Mouse (Mus musculus) MEL (cell line): ENCODE measurements around the gene Pcbp4. TPM values are rescaled to one million over a fixed set of nuclear protein-coding genes. Genes with fewer than 3 reads are reported as not detected.
A peak's percentile ranks its signal among the peaks of the same experiment; 100 is the strongest.

Experiments used
- DNase-seq: peaks from one replicate; pipeline ENCODE4 v3.0.0; 2011; ENCODE audit warnings: low read depth, low spot score
- H3K27ac ChIP-seq: 2 replicates; pipeline ENCODE4 v1.5.1; 2012; ENCODE audit warnings: low read depth, mild to moderate bottlenecking, control low read depth, low read length, moderate library complexity; ENCODE audit not compliant: control insufficient read depth
- H3K27me3 ChIP-seq, 2 experiments: fragments of 150-350 bp in 1 of 2; sonication (generic) in 1 of 2; 2 replicates each; pipeline ENCODE4 v1.6.1; 2012; ENCODE audit warnings: low read length in 2 of 2, mild to moderate bottlenecking in 2 of 2, improper control_type of control experiment in 1 of 2, moderate library complexity in 1 of 2; ENCODE audit not compliant: insufficient read depth in 2 of 2, control insufficient read depth in 1 of 2
- H3K36me3 ChIP-seq, 2 experiments: 2 replicates each; pipeline ENCODE4 v1.6.1; 2012 to 2014; ENCODE audit warnings: low read length in 2 of 2, improper control_type of control experiment in 1 of 2, inconsistent platforms in 1 of 2, mild to moderate bottlenecking in 1 of 2; ENCODE audit not compliant: insufficient read depth in 2 of 2, control insufficient read depth in 1 of 2
- H3K4me1 ChIP-seq, 2 experiments: fragments of 150-350 bp in 1 of 2; sonication (generic) in 1 of 2; 2 replicates each; pipeline ENCODE4 v1.6.1; 2012; ENCODE audit warnings: low read length in 2 of 2, improper control_type of control experiment in 1 of 2, mild to moderate bottlenecking in 1 of 2; ENCODE audit not compliant: insufficient read depth in 2 of 2, control insufficient read depth in 1 of 2
- H3K4me3 ChIP-seq, 2 experiments: fragments of 150-350 bp in 1 of 2; sonication (generic) in 1 of 2; 2 replicates each; pipeline ENCODE4 v1.5.1; 2012; ENCODE audit warnings: low read depth in 2 of 2, low read length in 2 of 2, mild to moderate bottlenecking in 2 of 2, moderate library complexity in 2 of 2, control low read depth in 1 of 2, improper control_type of control experiment in 1 of 2; ENCODE audit not compliant: control insufficient read depth in 1 of 2, insufficient read depth in 1 of 2
- H3K79me2 ChIP-seq: 2 replicates; pipeline ENCODE4 v1.6.1; 2012; ENCODE audit warnings: mild to moderate bottlenecking, low read length, moderate library complexity; ENCODE audit not compliant: control insufficient read depth, poor library complexity, insufficient read depth
- H3K9ac ChIP-seq: 2 replicates; pipeline ENCODE4 v1.6.1; 2012; ENCODE audit warnings: low read depth, mild to moderate bottlenecking, control low read depth, low read length, moderate library complexity; ENCODE audit not compliant: control insufficient read depth, poor library complexity, severe bottlenecking
- H3K9me3 ChIP-seq: fragments of 150-350 bp; sonication (generic); replicated peaks from 2 replicates; pipeline ENCODE4 v1.6.1; 2012; ENCODE audit warnings: mild to moderate bottlenecking, low read length, improper control_type of control experiment, moderate library complexity; ENCODE audit not compliant: insufficient read depth
- BHLHE40 ChIP-seq: IDR thresholded peaks from 2 replicates; pipeline ENCODE4 v1.6.1; 2012; ENCODE audit warnings: low read depth, mild to moderate bottlenecking, inconsistent platforms, low read length, improper control_type of control experiment, borderline replicate concordance
- CHD1 ChIP-seq: IDR thresholded peaks from 2 replicates; pipeline ENCODE4 v1.6.1; 2012; ENCODE audit warnings: low read depth, mild to moderate bottlenecking, inconsistent platforms, low read length, improper control_type of control experiment
- CTCF ChIP-seq, 3 experiments: IDR thresholded peaks in 2 of 3; conservative IDR thresholded peaks in 1 of 3; 2 replicates each; pipeline ENCODE4 v1.5.1; 2011 to 2012; ENCODE audit warnings: low read length in 3 of 3, low read depth in 2 of 3, mild to moderate bottlenecking in 2 of 3, improper control_type of control experiment in 1 of 3, inconsistent platforms in 1 of 3, mixed read lengths in 1 of 3, moderate library complexity in 1 of 3; ENCODE audit not compliant: control insufficient read depth in 1 of 3, insufficient read depth in 1 of 3, poor library complexity in 1 of 3, severe bottlenecking in 1 of 3
- E2F4 ChIP-seq: IDR thresholded peaks from 2 replicates; pipeline ENCODE4 v1.6.1; 2011; ENCODE audit warnings: low read depth, low read length, improper control_type of control experiment, borderline replicate concordance
- ELF1 ChIP-seq: IDR thresholded peaks from 2 replicates; pipeline ENCODE4 v1.6.1; 2014; ENCODE audit warnings: low read depth, mild to moderate bottlenecking, inconsistent platforms, low read length, improper control_type of control experiment, moderate library complexity
- EP300 ChIP-seq, 2 experiments: IDR thresholded peaks; 2 replicates each; pipeline ENCODE4 v1.6.1; 2011; ENCODE audit warnings: improper control_type of control experiment in 2 of 2, low read length in 2 of 2, low read depth in 1 of 2, mild to moderate bottlenecking in 1 of 2
- ETS1 ChIP-seq: IDR thresholded peaks from 2 replicates; pipeline ENCODE4 v1.6.1; 2012; ENCODE audit warnings: low read depth, mild to moderate bottlenecking, inconsistent platforms, low read length, improper control_type of control experiment, moderate library complexity
- GATA1 ChIP-seq: IDR thresholded peaks from 2 replicates; pipeline ENCODE4 v1.6.1; 2011; ENCODE audit warnings: low read depth, low read length, improper control_type of control experiment
- HCFC1 ChIP-seq: IDR thresholded peaks from 2 replicates; pipeline ENCODE4 v1.6.1; 2012; ENCODE audit warnings: low read depth, mild to moderate bottlenecking, inconsistent platforms, low read length, improper control_type of control experiment, moderate library complexity
- KAT2A ChIP-seq: conservative IDR thresholded peaks from 2 replicates; pipeline ENCODE4 v1.6.1; 2012; ENCODE audit warnings: low read depth, low read length, improper control_type of control experiment, inconsistent platforms
- MAFK ChIP-seq: IDR thresholded peaks from 2 replicates; pipeline ENCODE4 v1.6.1; 2011; ENCODE audit warnings: low read depth, mild to moderate bottlenecking, low read length, improper control_type of control experiment, borderline replicate concordance
- MAX ChIP-seq: IDR thresholded peaks from 2 replicates; pipeline ENCODE4 v1.6.1; 2011; ENCODE audit warnings: low read length, improper control_type of control experiment
- MAZ ChIP-seq: IDR thresholded peaks from 2 replicates; pipeline ENCODE4 v1.6.1; 2012; ENCODE audit warnings: low read depth, mild to moderate bottlenecking, inconsistent platforms, low read length, improper control_type of control experiment
- MEF2A ChIP-seq: IDR thresholded peaks from 2 replicates; pipeline ENCODE4 v1.6.1; 2014; ENCODE audit warnings: low read depth, mild to moderate bottlenecking, inconsistent platforms, low read length, improper control_type of control experiment; ENCODE audit not compliant: poor library complexity, insufficient replicate concordance, severe bottlenecking; ENCODE audit errors: extremely low read depth
- MXI1 ChIP-seq: IDR thresholded peaks from 2 replicates; pipeline ENCODE4 v1.6.1; 2011; ENCODE audit warnings: mild to moderate bottlenecking, low read depth, low read length, improper control_type of control experiment
- MYB ChIP-seq: IDR thresholded peaks from 2 replicates; pipeline ENCODE4 v1.6.1; 2011; ENCODE audit warnings: mild to moderate bottlenecking, low read depth, low read length, improper control_type of control experiment
- MYC ChIP-seq: IDR thresholded peaks from 2 replicates; pipeline ENCODE4 v1.6.1; 2011; ENCODE audit warnings: low read depth, mild to moderate bottlenecking, low read length, improper control_type of control experiment, moderate library complexity
- NELFE ChIP-seq: IDR thresholded peaks from 2 replicates; pipeline ENCODE4 v1.6.1; 2011; ENCODE audit warnings: low read depth, low read length, improper control_type of control experiment
- NRF1 ChIP-seq: IDR thresholded peaks from 2 replicates; pipeline ENCODE4 v1.6.1; 2014; ENCODE audit warnings: low read depth, mild to moderate bottlenecking, inconsistent platforms, low read length, improper control_type of control experiment, moderate library complexity; ENCODE audit not compliant: poor library complexity, insufficient read depth, severe bottlenecking
- POLR2A ChIP-seq, 2 experiments: IDR thresholded peaks; 2 replicates each; pipeline ENCODE4 v1.6.1; 2011 to 2012; ENCODE audit warnings: low read length in 2 of 2, mild to moderate bottlenecking in 2 of 2, control low read depth in 1 of 2, improper control_type of control experiment in 1 of 2, low read depth in 1 of 2, moderate library complexity in 1 of 2; ENCODE audit not compliant: control insufficient read depth in 1 of 2, insufficient read depth in 1 of 2, poor library complexity in 1 of 2
- POLR2AphosphoS2 ChIP-seq: IDR thresholded peaks from 2 replicates; pipeline ENCODE4 v1.6.1; 2011; ENCODE audit warnings: low read length, improper control_type of control experiment
- POLR2AphosphoS5 ChIP-seq: IDR thresholded peaks from 2 replicates; pipeline ENCODE4 v1.6.1; 2012; ENCODE audit warnings: low read depth, borderline replicate concordance, mild to moderate bottlenecking, inconsistent platforms, low read length, moderate library complexity, mixed read lengths
- RAD21 ChIP-seq: IDR thresholded peaks from 2 replicates; pipeline ENCODE4 v1.6.1; 2011; ENCODE audit warnings: mild to moderate bottlenecking, low read depth, low read length, improper control_type of control experiment
- RCOR1 ChIP-seq: IDR thresholded peaks from 2 replicates; pipeline ENCODE4 v1.6.1; 2012; ENCODE audit warnings: low read depth, mild to moderate bottlenecking, inconsistent platforms, low read length, improper control_type of control experiment
- SIN3A ChIP-seq: IDR thresholded peaks from 2 replicates; pipeline ENCODE4 v1.6.1; 2012; ENCODE audit warnings: low read length, improper control_type of control experiment, inconsistent platforms
- SMC3 ChIP-seq: IDR thresholded peaks from 2 replicates; pipeline ENCODE4 v1.6.1; 2011; ENCODE audit warnings: low read depth, low read length, improper control_type of control experiment
- TAL1 ChIP-seq: IDR thresholded peaks from 2 replicates; pipeline ENCODE4 v1.6.1; 2012; ENCODE audit warnings: mild to moderate bottlenecking, inconsistent platforms, low read length, moderate library complexity, mixed read lengths
- TBP ChIP-seq: IDR thresholded peaks from 2 replicates; pipeline ENCODE4 v1.8.0; 2011; ENCODE audit warnings: low read depth, low read length, improper control_type of control experiment
- TCF12 ChIP-seq: IDR thresholded peaks from 2 replicates; pipeline ENCODE4 v1.6.1; 2014; ENCODE audit warnings: low read depth, mild to moderate bottlenecking, inconsistent platforms, low read length, improper control_type of control experiment, moderate library complexity
- UBTF ChIP-seq: IDR thresholded peaks from 2 replicates; pipeline ENCODE4 v1.6.1; 2012; ENCODE audit warnings: low read depth, mild to moderate bottlenecking, inconsistent platforms, low read length, improper control_type of control experiment, moderate library complexity, borderline replicate concordance; ENCODE audit not compliant: insufficient read depth
- USF1 ChIP-seq: IDR thresholded peaks from 2 replicates; pipeline ENCODE4 v1.6.1; 2014; ENCODE audit warnings: low read depth, mild to moderate bottlenecking, inconsistent platforms, low read length, improper control_type of control experiment, moderate library complexity
- USF2 ChIP-seq, 2 experiments: IDR thresholded peaks; 2 replicates each; pipeline ENCODE4 v1.6.1; 2011 to 2012; ENCODE audit warnings: improper control_type of control experiment in 2 of 2, low read length in 2 of 2, borderline replicate concordance in 1 of 2, inconsistent platforms in 1 of 2, low read depth in 1 of 2, mild to moderate bottlenecking in 1 of 2; ENCODE audit not compliant: insufficient read depth in 1 of 2
- ZC3H11A ChIP-seq: IDR thresholded peaks from 2 replicates; pipeline ENCODE4 v1.6.1; 2012; ENCODE audit warnings: low read depth, mild to moderate bottlenecking, inconsistent platforms, low read length, improper control_type of control experiment
- ZKSCAN1 ChIP-seq: IDR thresholded peaks from 2 replicates; pipeline ENCODE4 v1.6.1; 2012; ENCODE audit warnings: low read depth, mild to moderate bottlenecking, inconsistent platforms, low read length, improper control_type of control experiment, moderate library complexity
- ZMIZ1 ChIP-seq: IDR thresholded peaks from 2 replicates; pipeline ENCODE4 v1.6.1; 2012; ENCODE audit warnings: low read depth, mild to moderate bottlenecking, inconsistent platforms, low read length, improper control_type of control experiment, moderate library complexity
- ZNF384 ChIP-seq: IDR thresholded peaks from 2 replicates; pipeline ENCODE4 v1.6.1; 2012; ENCODE audit warnings: low read depth, mild to moderate bottlenecking, inconsistent platforms, low read length, improper control_type of control experiment
- polyA plus RNA-seq, 2 experiments: library from polyadenylated mRNA; stranded (reverse) in 1 of 2; unstranded in 1 of 2; fragments of >175 nt in 1 of 2; fragments of >200 nt in 1 of 2; gene quantifications; 2 replicates each; pipeline versions ENCODE4 v1.2.1 to v1.2.4; 2012; ENCODE audit warnings: low replicate concordance in 2 of 2, low read depth in 1 of 2; ENCODE audit not compliant: insufficient read length in 2 of 2, insufficient read depth in 1 of 2, missing spikeins in 1 of 2
- total RNA-seq: library from RNA; depleted of rRNA; stranded (reverse); fragments of 300-350 nt; gene quantifications from 2 replicates; pipeline ENCODE4 v1.2.3, GENCODE M21; 2012

Gene Pcbp4
- total and polyA plus RNA-seq, 3 experiments = 7.7 to 36.6 TPM; not detected in 1

DNA sequence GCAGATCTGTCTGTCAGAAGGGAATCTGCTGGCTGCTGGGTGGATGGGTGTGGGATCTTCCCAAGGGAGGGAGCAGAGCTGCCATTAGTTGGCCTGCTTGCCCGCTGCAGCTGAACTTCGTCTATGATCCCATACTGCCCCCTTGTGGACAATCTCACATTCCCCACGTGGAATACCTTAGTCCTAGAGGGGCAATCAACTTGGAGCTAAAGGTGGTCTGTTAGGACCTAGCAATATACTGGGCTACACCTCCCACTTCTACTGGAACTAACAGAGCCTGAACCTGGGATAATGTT lies 31.3 kb upstream of the Pcbp4 start:
- peaks cover 0 to 2% of the 10 kb centered on the region in 2 experiments; a peak in 2 of 4 replicates for H3K36me3 ChIP-seq
- TF ChIP-seq NRF1 (no peak), MAZ (no peak), ETS1 (no peak), ELF1 (no peak), MXI1 (peak; percentile 67; the same call in 1 of the 2 replicates), UBTF (no peak), NELFE (no peak), CHD1 (no peak), EP300 (IDR thresholded peaks at IDR 0.05; ENCODE audit: low read depth in 1 of 2, low read length in 2 of 2) (no peak), SMC3 (peak; percentile 84), MAFK (no peak), SIN3A (peak; percentile 49; the same call in 1 of the 2 replicates), POLR2A (IDR thresholded peaks at IDR 0.05; ENCODE audit: control insufficient read depth in 1 of 2, insufficient read depth in 1 of 2, low read depth in 1 of 2, low read length in 2 of 2, poor library complexity in 1 of 2) (no peak), BHLHE40 (no peak), TAL1 (no peak), MEF2A (no peak), CTCF (IDR thresholded peaks at IDR 0.05 in 2 of 3, conservative IDR thresholded peaks at IDR 0.05 in 1 of 3; ENCODE audit: control insufficient read depth in 1 of 3, insufficient read depth in 1 of 3, low read depth in 2 of 3, low read length in 3 of 3, poor library complexity in 1 of 3, severe bottlenecking in 1 of 3) (peak; percentile 85 to 88 (median 86)), TCF12 (no peak), KAT2A (no peak), ZC3H11A (peak; percentile 83), RCOR1 (no peak), RAD21 (peak; percentile 91), ZMIZ1 (no peak), MAX (peak; percentile 94), POLR2AphosphoS5 (no peak), POLR2AphosphoS2 (no peak), HCFC1 (no peak), TBP (no peak), GATA1 (no peak), MYB (no peak), USF1 (no peak), USF2 (IDR thresholded peaks at IDR 0.05; ENCODE audit: borderline replicate concordance in 1 of 2, insufficient read depth in 1 of 2, low read depth in 1 of 2, low read length in 2 of 2) (no peak), E2F4 (no peak), ZNF384 (no peak), MYC (peak; percentile 97), ZKSCAN1 (no peak)
- H3K4me3 ChIP-seq = 0 out of 4 replicates have a peak overlapping the region, but pooled peaks of 1 of the 2 experiments have one; percentile 6
- no peaks in the 10 kb centered on the region for H3K9me3 ChIP-seq
- H3K4me1 ChIP-seq = peaks cover 0 to 23% of the 10 kb centered on the region in 2 experiments; a peak in 2 of 4 replicates
- no peak overlapping the region for H3K9ac ChIP-seq
- H3K79me2 ChIP-seq = no peaks in the 10 kb centered on the region
- H3K27me3 ChIP-seq = no peaks in the 10 kb centered on the region; a peak in 1 of 4 replicates
- H3K27ac ChIP-seq = no peak overlapping the region
- DNase-seq = peak; percentile 90
